Mouse (Mus musculus) large intestine, adult 2 months (tissue): ENCODE data around the gene Cbfa2t3. TPM values are rescaled to one million over a fixed set of nuclear protein-coding genes. Genes with fewer than 3 reads are reported as not detected.
A peak's percentile ranks its signal among the peaks of the same experiment; 100 is the strongest.

Experiments used
- DNase-seq: peaks from one replicate; pipeline ENCODE4 v3.0.0-alpha.2; 2012; ENCODE audit warnings: low read depth, low spot score
- WGBS: fragments of 180-500 bp; shearing (Covaris S2); methylation state at CpG from one replicate; pipeline ENCODE4 v1.1.7; 2018; 5-methylcytosine and 5-hydroxymethylcytosine counted together
- polyA plus RNA-seq: library from polyadenylated mRNA; depleted of rRNA; stranded (reverse); fragments of >200 nt; gene quantifications from 2 replicates; pipeline ENCODE4 v1.2.3, GENCODE M21; 2012; rRNA removed

Gene Cbfa2t3
- polyA plus RNA-seq, result 5.7 and 6.3 TPM in 2 replicates

DNA sequence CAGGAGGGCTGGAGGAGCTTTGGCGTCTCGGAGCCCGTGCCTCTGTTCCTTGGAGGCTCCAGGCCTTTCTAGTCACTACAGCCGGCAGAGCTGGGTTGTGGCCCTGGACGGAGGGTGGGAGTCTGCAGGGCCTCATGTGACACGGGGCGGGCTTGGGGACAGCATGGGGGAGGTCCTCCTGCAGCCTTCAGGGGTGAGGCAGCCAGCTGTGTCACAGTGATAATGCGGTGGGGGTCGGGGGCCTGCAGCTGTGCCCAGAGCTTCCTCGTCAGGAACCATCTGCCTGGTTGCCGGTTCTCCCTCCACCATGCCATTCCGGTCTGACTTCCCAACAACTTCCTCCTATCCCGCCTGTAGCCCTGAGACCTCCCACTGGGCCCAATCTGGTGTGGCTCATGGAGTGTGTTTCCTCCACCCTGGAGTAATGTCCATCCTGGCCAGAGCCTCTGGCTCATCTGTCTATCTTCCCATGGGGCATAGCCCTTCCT is at the start of gene Cbfa2t3:
TSS of gene Cbfa2t3 (minus strand) at position 105 of the 488 bp plus-strand sequence.
- no peak for DNase-seq
- 45% methylated on average over 13 of the region's 13 CpGs for WGBS

DNA sequence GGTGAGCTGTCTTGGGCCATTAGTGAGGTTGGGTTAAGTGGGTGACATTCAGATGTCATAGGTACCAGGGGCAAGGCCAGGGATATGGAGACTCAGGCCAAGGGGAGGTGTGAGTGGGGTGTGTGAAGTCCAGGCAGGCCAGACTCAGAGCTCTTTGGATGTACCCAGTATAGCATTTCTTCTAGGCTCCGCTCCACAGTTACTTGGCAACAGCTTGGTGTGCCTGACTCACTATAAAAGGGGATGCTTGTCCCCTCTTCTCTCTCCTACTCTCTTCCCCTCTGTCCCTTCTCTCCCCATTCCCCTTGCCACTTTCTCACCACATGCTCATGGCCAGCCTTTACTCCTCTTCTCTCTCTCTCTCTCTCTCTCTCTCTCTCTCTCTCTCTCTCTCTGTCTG is 48.9 kb upstream of the Cbfa2t3 start:
- WGBS, result 94% methylated on average over 1 of the region's 1 CpGs
- no peak for DNase-seq

DNA sequence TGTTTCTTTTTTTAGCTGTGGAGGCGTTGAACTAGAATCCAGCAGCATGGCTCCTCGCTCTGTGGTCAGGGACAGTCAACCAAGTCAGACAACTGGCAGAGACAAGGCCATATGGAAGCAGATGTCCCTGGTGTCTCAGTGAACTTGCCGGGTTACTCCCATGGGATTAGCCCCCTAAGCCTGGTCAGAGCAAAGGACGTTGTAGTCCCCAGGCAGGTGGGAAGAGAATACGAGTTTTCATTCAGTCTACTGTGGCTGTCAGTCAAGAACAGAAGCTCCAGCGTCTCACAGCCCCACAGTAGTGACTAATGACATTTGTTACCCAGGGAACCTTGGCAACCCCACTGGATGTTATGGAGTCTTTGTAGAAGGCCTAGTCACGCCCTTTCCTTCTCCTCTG is 47.5 kb upstream of the Cbfa2t3 start:
- WGBS, result 52% methylated on average over 7 of the region's 7 CpGs
- DNase-seq, result no peak

DNA sequence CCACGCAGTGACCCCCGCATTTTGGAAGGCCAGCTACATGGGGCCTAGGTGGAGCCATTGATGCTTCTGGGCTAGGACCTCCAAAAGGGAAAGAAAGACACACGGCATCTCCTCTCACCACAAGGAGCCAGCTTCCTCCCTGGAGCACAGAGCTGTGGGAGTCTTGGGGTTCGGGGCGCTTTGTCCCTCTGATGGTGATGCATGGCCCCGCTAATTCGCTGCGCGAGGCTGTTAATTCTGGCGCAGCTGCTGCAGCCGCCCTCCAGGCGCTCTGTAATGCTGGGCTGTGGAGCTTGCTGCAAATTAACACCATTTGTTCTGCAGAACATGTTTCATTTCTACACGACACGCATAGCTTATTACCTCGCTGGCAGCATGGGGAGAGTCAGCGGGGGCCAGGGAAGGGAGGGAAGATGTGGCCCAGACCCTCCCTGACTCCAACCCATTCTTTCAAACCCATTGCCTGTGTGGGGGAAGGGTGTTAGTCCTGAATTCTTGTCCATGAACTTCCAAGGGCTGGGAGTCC is 46.9 kb upstream of the Cbfa2t3 start:
- WGBS, result 37% methylated on average over 16 of the region's 16 CpGs

DNA sequence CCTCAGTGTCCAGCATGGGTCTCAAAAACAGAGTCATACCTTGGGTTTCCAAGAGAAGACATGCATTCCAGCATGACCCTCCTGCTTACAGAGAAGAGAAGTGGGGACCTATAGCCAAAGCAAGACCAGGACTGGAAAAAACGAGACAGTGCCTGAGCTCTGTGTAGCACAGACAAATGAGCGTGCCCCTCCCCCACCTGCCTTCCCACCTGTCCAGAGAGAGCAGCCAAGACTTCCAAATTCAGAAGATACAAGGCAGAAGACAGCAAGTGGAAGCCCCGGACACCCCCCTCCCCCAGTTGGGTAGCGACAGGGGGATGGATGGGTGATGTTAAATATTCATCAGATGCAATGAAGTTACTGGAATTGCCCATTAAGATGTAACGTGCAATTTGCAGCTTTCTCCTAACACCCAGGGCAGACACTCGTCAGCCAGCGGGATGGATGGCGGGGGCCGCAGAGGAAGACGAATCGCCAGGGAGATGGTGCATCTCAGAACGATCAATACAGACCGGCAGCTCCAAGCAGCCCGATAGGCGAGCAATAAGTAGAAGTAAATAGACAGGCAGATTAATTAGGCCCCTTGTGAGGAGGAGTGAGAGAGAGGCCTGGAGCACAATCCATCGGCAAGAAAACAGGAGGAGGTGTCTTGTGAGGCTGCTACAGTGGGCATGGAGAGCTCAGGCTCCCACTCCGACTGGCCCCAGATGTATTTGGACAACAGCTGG is 46.3 kb upstream of the Cbfa2t3 start:
- DNase-seq, result no peak
- 34% methylated on average over 17 of the region's 17 CpGs for whole genome bisulfite sequencing

More for the DNA sequence above, 46.9 kb upstream of the Cbfa2t3 start:
- no peak for DNase-seq

DNA sequence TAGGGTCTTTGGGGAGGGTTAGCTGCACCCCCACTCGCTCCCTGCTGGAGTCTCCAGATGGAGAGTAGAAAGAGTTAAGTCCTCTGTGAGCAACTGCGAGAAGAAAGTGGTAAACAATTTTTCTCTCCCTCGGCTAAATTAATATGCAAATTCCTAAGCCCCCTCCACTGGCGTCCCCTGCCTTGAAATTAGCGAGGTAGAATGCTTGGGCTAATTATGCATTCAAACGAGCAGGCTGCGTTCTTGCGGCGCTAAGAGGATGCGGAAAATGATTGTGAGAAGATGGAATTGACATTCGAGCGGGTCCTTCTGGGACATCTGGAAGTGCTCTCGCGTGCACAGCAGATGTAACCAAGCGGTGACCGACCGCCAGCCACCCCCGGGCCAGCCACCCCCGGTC is 43.6 kb upstream of the Cbfa2t3 start:
- no peak for DNase-seq
- 25% methylated on average over 19 of the region's 19 CpGs for WGBS

DNA sequence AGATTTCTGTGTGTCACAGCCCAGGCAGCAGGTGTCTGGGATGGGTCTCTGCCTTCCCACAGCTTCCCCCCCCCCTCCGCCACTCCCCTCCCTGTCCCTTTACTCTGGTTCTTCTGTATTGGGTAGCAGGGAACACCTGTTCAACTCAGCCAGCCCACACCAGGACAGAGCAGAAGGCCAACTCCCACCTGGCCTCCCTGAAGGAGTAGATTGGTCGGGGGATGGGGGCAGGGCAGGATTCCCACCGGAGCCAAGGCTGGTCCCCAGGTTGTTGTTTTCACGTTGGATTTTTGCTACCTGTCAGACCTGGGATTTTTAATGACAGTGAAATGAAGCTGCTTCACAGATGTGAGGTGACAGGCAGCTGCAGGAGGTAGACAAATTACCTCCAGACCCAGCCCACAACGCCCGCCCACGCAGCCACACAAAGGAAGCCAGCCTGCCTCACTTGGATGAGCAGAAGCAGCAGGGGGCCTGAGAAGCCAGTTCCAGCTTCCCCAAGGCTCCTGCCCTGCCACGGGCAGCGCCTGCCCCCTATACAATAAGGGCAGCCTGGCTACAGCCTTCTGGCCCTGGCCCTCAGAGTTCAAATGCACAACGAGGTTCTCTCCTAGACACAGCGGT is 40.3 kb upstream of the Cbfa2t3 start:
- no peak for DNase-seq
- 22% methylated on average over 11 of the region's 11 CpGs for WGBS

DNA sequence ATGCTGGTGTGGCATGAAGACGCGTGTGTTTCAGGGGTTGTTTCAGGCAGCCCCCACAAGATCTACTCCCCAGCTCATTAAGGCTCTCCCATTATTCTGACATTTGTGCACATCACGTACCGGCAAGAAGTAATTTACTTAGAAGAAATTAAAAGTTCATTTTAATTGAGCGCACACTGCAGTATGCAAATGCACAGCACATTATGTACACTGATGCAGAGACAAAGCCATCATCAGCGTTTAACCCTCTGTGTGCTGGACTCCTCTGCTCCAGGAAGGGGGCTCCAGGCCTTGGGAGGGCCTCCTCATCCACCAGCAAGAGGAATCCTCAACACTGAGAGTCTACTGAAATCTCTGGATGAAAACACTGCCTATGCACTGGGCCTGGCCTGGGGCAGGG is 39.0 kb upstream of the Cbfa2t3 start:
- 85% methylated on average over 6 of the region's 6 CpGs for WGBS
- DNase-seq, result no peak

DNA sequence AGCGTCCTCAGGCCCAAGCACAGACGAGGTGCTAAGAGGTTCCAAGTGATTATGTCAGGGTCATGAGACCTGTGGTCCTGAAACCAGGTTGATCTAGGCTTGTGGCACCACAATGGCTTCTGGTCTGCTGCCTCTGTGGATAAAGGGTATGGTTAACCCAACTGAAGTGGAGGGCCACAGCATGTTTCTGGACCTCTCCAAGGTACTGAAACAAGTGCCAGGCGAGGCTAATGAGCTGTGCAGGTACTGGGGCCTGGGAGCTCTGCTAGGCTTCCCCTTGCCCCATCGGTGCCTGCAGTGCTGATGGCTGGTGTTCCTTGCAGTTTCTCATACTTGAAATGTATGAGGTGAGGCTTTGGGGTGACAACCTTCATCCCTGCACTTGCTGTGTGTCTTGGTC is 38.2 kb upstream of the Cbfa2t3 start:
- WGBS, result 56% methylated on average over 4 of the region's 4 CpGs
- DNase-seq, result no peak

DNA sequence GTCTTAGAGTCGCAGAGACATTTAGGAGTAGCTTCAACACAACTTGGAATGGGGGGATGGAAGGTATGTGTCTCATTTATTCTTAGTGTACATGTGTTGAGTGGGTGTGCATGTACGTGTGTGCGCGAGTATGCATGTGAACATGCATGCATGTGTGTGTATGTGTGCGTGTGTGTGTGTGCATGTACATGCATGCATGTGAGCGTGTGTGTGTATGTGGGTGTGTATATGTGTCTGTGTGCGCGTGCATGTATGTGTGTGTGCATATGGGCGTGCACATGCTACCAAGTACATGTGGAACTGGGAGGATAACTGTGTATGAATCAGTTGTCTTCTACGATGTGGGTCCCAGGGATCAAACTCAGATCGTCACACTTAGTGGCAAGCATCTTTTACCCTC is 37.7 kb upstream of the Cbfa2t3 start:
- 89% methylated on average over 11 of the region's 11 CpGs for WGBS
- DNase-seq, result no peak

DNA sequence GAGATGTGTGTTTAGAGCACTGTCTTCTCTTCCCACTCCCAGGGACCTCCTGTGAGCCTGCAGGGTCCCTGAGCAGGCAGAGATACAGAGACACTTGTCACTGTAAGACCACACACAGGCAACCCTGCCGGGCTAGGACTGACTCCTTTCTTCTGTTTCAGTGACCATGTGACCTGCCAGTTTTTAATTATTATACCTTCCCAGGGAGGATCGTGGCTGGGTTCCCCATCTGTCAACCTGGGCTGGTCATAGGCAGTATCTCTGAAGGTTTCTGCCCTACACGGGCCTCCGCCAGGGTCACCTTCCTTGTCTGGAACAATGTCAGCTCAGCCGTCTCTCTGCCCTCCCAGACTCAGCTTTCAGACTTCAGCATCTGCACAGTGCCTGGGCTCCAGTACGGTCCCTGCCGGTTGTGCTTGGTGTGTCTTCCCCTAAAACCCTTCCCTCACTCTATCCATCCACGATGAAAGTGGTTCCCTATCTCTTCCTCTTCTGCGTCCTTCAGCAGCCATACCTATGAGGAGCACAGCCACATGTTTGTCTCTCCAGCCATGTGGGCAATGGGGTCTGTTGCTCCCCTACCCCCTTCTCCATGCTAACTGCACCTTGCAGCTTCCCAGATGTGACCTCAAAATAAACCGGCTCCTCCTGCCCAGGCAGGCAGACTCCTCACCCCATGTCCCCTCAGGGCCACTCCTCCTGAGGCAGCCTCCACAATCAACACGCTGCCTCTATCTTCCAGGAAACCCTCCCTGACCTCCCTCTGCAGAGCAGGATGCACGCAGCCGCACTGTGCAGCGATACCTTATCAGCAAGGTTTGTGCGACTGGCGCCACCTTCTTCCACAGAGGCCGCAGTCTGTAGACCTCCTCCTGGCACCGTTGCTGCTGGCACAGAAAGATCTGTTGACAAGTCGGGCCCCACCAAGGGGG is 36.9 kb upstream of the Cbfa2t3 start:
- 53% methylated on average over 19 of the region's 19 CpGs for WGBS
- DNase-seq, result no peak

DNA sequence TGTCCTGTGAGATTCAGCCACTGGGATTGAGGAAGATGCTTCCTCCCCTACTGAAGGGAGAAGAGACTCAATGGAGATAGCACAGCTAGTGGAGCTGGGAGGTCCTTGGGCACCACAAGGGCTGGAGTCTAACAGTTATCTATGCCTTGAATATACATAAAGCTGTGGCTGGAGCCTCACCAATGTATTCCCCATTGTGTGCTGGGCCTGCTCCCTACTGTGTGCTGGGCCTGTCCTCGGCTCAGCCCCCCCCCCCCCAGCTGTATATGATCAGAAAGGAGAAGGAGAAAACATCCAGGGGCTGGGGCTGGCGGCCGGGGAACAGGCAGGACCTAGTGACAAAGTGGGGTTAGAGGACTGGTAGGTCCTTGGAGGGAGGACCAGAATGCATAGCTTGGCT is 36.2 kb upstream of the Cbfa2t3 start:
- 50% methylated on average over 3 of the region's 3 CpGs for WGBS
- no peak for DNase-seq

DNA sequence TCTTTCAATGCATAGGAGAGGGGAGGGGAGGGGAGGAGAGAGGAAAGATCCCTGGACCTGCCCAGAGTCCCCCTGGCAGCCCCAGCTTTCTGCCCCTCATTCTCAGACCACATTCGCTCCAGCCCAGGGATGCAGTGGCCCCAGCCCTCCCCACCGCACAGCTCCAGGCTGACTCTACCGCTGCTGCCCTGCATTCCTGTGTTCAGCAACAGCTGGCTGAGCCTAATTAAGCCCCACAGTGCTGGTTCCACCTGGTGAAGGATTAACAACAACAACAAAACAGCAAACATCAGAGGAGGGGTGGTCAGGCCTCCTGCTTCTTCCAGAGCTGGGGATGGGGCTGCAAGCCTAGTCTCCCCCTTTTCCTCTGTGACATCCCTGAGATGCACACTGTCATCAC is 29.7 kb upstream of the Cbfa2t3 start:
- no peak for DNase-seq
- WGBS, result 33% methylated on average over 3 of the region's 3 CpGs

DNA sequence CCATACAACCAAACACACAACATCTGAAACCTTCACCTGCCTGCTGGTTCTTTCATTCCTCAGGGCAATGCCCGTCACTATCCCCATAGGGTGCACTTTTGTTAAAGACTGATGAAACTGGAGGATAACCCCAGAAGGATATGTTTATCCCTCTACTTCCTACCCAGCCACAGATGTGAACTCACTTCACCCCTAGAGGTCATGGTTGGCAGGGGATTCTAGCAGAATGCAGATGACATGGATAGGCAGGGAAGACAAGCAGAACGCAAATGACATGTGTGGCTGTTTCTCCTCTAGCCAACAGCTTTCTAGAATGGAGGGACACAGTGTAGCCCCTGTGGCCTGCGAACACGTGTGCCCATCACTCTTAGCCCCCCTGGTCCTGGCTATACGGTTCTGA is 28.5 kb upstream of the Cbfa2t3 start:
- DNase-seq, result no peak
- 57% methylated on average over 5 of the region's 5 CpGs for WGBS

DNA sequence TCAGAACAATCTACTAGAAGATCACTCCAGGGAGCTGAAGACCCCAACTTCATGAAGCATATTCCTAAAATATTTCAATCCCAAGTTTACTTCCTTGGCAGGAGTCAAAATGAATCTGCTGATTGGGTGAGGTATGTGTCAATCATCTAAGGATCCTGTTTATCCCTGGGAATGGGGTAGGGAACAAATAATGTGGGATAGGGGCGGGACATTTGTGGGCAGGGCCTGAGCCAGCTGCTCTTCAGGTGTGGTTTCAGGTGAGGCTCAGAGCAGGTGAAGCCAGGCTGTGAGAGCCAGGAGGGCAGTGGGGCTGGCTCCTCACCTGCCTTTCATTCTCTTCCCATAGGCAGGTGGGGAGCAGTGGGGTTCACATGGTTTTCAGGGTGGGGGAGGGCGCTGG is 27.9 kb upstream of the Cbfa2t3 start:
- WGBS, result 31% methylated on average over 2 of the region's 2 CpGs

DNA sequence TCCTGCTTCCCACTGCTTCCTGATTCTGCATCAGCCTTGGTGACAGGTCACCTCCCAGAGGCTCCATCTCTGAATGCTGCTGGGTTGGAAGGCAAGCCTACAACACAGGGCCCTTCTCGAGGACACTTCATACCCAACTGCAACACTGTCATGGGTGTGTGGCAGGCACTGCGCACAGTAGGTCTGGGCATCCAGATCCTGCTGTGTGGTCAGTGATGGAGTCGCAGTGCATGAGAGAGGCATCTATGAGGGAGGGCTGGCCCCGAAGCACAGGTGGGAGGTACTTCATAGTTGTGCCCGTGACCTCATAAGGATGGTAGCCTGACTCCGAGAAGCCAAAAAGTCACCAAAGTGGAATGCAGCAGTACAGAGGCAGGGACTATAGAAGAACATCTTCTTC is 26.3 kb upstream of the Cbfa2t3 start:
- 91% methylated on average over 6 of the region's 6 CpGs for WGBS
- DNase-seq, result no peak

More for the DNA sequence above, 27.9 kb upstream of the Cbfa2t3 start:
- peak; percentile 35 for DNase-seq

DNA sequence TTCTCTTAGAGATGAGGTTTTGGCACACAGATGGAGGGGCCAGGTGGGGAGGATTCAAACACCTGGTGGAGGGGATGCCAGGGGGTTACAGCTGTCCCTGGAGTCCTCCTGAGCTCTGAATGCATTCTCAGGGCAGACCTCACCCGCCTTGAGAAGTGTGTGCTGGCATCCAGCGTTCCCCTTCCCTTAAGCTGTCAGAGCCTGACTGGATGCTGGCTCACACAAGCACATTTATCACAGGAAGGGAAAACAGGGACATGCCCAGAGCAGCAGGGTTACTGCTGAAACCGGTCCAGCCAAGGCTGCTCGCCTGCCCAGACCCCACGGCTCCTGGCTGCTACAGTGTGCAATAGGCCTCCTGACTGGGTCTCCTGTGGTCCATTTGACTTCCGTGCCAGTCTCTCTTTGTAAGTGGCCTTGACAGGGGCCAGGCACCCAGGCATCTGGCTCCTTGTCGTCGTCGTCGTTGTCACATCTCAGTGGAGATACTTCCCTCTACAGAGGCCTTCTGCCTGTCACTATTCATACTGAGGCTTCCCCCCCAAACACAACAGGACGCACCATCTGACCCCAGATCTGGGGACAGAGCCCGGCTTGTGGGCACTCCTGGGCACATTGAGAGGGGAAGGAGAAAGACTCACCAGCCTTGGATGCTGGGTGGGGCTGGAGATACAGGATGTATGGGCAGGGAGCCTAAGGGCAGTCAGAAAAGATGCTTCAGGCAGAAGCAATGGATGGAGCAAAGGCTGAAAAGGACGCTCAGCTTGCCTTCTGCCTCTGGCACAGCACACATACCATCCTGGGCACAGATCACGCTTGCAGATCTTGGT is 22.1 kb upstream of the Cbfa2t3 start:
- WGBS, result 65% methylated on average over 14 of the region's 14 CpGs
- DNase-seq, result no peak

DNA sequence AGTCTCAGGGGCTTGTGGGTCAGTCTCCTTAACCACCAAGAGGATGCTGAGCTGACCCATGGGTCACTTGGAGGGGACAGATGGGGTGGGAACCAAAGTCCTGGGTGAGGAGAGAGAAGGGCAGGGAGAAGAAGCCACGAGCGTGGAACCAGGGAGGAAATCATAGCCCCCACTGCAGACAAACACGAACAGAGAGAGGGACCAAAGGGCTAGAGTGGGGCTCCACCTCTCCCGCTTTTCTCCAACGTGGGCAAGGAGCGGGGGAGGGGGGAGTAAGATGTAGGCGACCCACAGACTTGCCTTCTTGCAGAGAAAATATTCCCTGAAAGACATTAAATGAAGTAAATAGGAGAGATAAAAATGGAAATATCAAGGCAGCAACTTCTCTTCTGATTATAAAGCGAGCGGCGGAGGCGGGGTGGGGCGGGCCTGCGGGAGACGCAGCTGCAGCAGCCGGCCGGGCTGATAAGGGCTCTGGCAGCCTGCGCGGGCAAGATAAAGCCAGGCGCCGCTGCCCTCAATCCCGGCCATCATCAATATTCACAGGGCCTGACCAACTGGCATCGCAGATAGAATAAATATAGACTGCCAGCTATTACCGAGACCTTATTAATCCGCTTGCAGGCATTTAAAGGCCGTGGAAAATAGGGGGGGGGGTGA is 21.3 kb upstream of the Cbfa2t3 start:
- 8% methylated on average over 25 of the region's 25 CpGs for WGBS
- no peak for DNase-seq
